8 mouse cellular contexts compared by ENCODE assay signal in genomic region chr19:36082606-36083261, GRCm38 (mm10). TPM values are rescaled to one million over a fixed set of nuclear protein-coding genes. Genes with fewer than 3 reads are reported as not detected.
DNase-seq lines count a peak whose midpoint lies in the region; ATAC-seq lines count a peak whose summit lies in the region.

No protein-coding gene starts in this region.

- H3K36me3 ChIP-seq in embryonic facial prominence, embryonic 13.5 days: no peaks in the 10 kb centered on the region
- peaks cover 9% of the 10 kb centered on the region for H3K36me3 ChIP-seq in megakaryocyte, embryonic 14.5 days (replicated peaks; ENCODE audit: low read length)
- H3K36me3 ChIP-seq in stomach, embryonic 16.5 days (ENCODE audit: control insufficient read depth, insufficient read depth, low read length): no peaks in the 10 kb centered on the region

- H3K4me1 ChIP-seq in embryonic facial prominence, embryonic 13.5 days: peaks cover 10% of the 10 kb centered on the region
- peaks cover 18% of the 10 kb centered on the region for H3K4me1 ChIP-seq in megakaryocyte, embryonic 14.5 days
- peaks cover 6% of the 10 kb centered on the region for H3K4me1 ChIP-seq in stomach, embryonic 16.5 days (ENCODE audit: control insufficient read depth, insufficient read depth, low read length)

- no peak for ATAC-seq in embryonic facial prominence, embryonic 13.5 days (ENCODE audit: insufficient number of reproducible peaks, insufficient read depth, low FRiP score, low TSS enrichment, low read depth)
- ATAC-seq in stomach, embryonic 16.5 days (ENCODE audit: insufficient read depth, low FRiP score): peak; percentile 65

- DNase-seq in layer of hippocampus, adult 11-12 months (ENCODE audit: low spot score): peak; percentile 66
- DNase-seq in layer of hippocampus, postnatal 36 days: no peak
- peak; percentile 87 for DNase-seq in adipocyte (ENCODE audit: low spot score)
- DNase-seq in heart, postnatal 36 days: peak; percentile 9 to 24
- DNase-seq in layer of hippocampus, adult 9-11 months: peak; percentile 28

- H3K27ac ChIP-seq in embryonic facial prominence, embryonic 13.5 days: peak overlapping the region; percentile 71
- H3K27ac ChIP-seq in stomach, embryonic 16.5 days (ENCODE audit: low read length): peak overlapping the region; percentile 67

- intact Hi-C loops in heart, postnatal 36 days (cut with DNase I): loop anchor here (5.0 to 10.0 kb wide), 2 partner anchors 452 to 955 kb away; no protein-coding TSS in a partner anchor

- peaks cover 6% of the 10 kb centered on the region; the same call in 1 of the 2 replicates for H3K27me3 ChIP-seq in embryonic facial prominence, embryonic 13.5 days
- H3K27me3 ChIP-seq in megakaryocyte, embryonic 14.5 days (replicated peaks): no peaks in the 10 kb centered on the region
- H3K27me3 ChIP-seq in stomach, embryonic 16.5 days (ENCODE audit: control insufficient read depth, insufficient read depth, low read length): no peaks in the 10 kb centered on the region

- peak overlapping the region; percentile 81 for H3K4me3 ChIP-seq in embryonic facial prominence, embryonic 13.5 days
- peak overlapping the region; percentile 96 for H3K4me3 ChIP-seq in megakaryocyte, embryonic 14.5 days (replicated peaks)
- peak overlapping the region; percentile 73 for H3K4me3 ChIP-seq in stomach, embryonic 16.5 days (replicated peaks; ENCODE audit: low read length)

- peak overlapping the region; percentile 80 for H3K4me2 ChIP-seq in embryonic facial prominence, embryonic 13.5 days
- H3K4me2 ChIP-seq in stomach, embryonic 16.5 days (ENCODE audit: low read depth, low read length): peak overlapping the region; percentile 62

- H3K9me3 ChIP-seq in embryonic facial prominence, embryonic 13.5 days: no peaks in the 10 kb centered on the region
- no peaks in the 10 kb centered on the region for H3K9me3 ChIP-seq in megakaryocyte, embryonic 14.5 days
- no peaks in the 10 kb centered on the region for H3K9me3 ChIP-seq in stomach, embryonic 16.5 days (replicated peaks; ENCODE audit: control insufficient read depth, low read length)

- 47% methylated on average over 7 of the region's 7 CpGs for WGBS in embryonic facial prominence, embryonic 13.5 days
- 48% methylated on average over 7 of the region's 7 CpGs for WGBS in stomach, embryonic 16.5 days

- H3K9ac ChIP-seq in embryonic facial prominence, embryonic 13.5 days: peak overlapping the region; percentile 87
- H3K9ac ChIP-seq in stomach, embryonic 16.5 days (ENCODE audit: low read length): peak overlapping the region; percentile 60

RNA-seq across cellular contexts. Expression of gene Rpp30, which starts 0.8 kb away (rescaled TPM):
- total RNA-seq in layer of hippocampus, postnatal 36 days (2021): 10 to 100 TPM; 15.9 to 20.1 TPM
- 71.7 and 73.2 TPM in 2 replicates for polyA plus RNA-seq in embryonic facial prominence, embryonic 13.5 days (2015; fragmentation: Nextera tagmentation; extraction: Ambion mirVana)
- 10 to 100 TPM; 12.7 to 19.5 TPM for total RNA-seq in heart, postnatal 36 days (2021)
- polyA plus RNA-seq in megakaryocyte, embryonic 14.5 days (2012; ENCODE audit: insufficient read depth, low replicate concordance): 5.5 TPM in 1 of 2 replicates, not detected in the other
- polyA plus RNA-seq in stomach, embryonic 16.5 days (2015; fragmentation: Nextera tagmentation; extraction: Ambion mirVana): 47.3 and 58.3 TPM in 2 replicates

RNA-seq across cellular contexts. Expression of gene Htr7, which starts 25.4 kb away (rescaled TPM):
- 1 to 10 TPM; 8.3 to 8.5 TPM for total RNA-seq in layer of hippocampus, postnatal 36 days (2021)
- 0.76 and 1.2 TPM in 2 replicates for polyA plus RNA-seq in embryonic facial prominence, embryonic 13.5 days (2015; fragmentation: Nextera tagmentation; extraction: Ambion mirVana)
- under 1 TPM; 0.42 to 0.49 TPM for total RNA-seq in heart, postnatal 36 days (2021)
- polyA plus RNA-seq in megakaryocyte, embryonic 14.5 days (2012; ENCODE audit: insufficient read depth, low replicate concordance): 0.09 and 2.5 TPM in 2 replicates
- polyA plus RNA-seq in stomach, embryonic 16.5 days (2015; fragmentation: Nextera tagmentation; extraction: Ambion mirVana): 0.06 TPM in 1 of 2 replicates, not detected in the other

RNA-seq across cellular contexts. Expression of gene Ankrd1, which starts 37.2 kb away (rescaled TPM):
- total RNA-seq in layer of hippocampus, postnatal 36 days (2021): not detected
- polyA plus RNA-seq in embryonic facial prominence, embryonic 13.5 days (2015; fragmentation: Nextera tagmentation; extraction: Ambion mirVana): 0.51 and 1.5 TPM in 2 replicates
- 100 to 1,000 TPM; 424 to 684 TPM for total RNA-seq in heart, postnatal 36 days (2021)
- polyA plus RNA-seq in megakaryocyte, embryonic 14.5 days (2012; ENCODE audit: insufficient read depth, low replicate concordance): not detected in 2 replicates
- polyA plus RNA-seq in stomach, embryonic 16.5 days (2015; fragmentation: Nextera tagmentation; extraction: Ambion mirVana): 0.50 TPM in 1 of 2 replicates, not detected in the other

Comparison
In these comparisons a context has a peak if more than half of its experiments do, and no peak if none do; other contexts are left out.
1. DNase-seq: peak in layer of hippocampus, adult 11-12 months (single experiment), adipocyte (single experiment), heart, postnatal 36 days (2 of 2) and layer of hippocampus, adult 9-11 months (single experiment); none in layer of hippocampus, postnatal 36 days (0 of 2).
2. Peak in every context shown above with its lines, with median percentiles within 50 percentile points of each other: H3K4me3 ChIP-seq.